Mouse (Mus musculus): ENCODE data around the gene Tor3a.

The Tor3a gene

DNA sequence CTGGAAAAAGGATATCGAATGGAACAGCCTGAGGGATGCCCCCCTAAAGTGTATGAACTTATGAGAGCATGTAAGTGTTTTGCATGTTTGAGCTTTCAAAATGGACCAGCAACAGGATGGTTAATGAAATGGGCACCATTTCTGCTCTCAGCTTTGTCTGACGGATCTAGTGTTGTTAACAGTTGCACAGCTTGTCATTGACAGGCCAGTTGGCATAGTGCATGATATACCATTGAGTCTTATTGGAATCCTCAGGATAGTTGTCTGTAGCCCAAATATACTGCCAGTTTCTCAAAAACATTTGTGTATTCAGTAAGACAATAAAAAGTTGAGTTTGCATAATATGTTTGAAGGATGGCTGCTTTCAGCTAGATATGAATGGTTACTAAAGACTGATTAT lies 39.0 kb downstream of the Tor3a start:
- DNase-seq (ENCODE audit: low spot score in 2 of 2) = no peak

DNA sequence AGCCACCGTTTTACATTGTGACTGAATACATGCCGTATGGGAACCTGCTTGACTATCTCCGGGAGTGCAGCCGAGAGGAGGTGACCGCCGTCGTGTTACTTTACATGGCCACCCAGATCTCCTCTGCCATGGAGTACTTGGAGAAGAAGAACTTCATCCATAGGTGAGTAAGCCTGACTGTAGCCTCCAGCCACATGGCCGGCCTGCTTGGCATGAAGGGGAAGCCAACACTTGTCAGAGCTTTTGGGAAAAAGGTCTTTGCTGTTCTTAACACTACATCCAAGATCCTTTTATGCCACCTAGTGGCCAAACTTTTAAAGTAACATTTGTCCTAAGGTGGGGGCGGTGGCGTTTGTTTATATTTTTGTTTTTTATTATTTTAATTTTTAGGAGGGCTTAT lies 41.1 kb downstream of the Tor3a start:
- peak in 1 of 2 experiments; percentile 34 for DNase-seq (ENCODE audit: low spot score in 2 of 2)

DNA sequence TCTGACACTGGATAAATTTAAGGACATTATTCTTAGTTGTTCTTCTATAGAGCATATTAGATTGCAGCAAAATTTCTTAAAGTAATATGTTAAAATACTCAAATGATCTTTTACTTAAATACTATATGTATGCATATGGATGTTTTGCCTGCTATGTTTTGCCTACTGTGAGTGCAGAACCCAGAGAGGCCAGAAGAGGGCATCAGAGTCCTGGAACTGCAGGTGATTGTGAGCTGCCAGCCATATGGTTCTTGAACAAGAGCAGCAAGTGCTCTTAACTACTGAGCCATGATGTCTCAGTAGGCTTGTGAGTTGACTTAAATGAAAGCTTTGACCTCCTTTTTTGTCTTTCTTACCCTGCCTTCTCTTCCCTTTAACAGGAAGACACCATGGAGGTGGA lies 43.2 kb downstream of the Tor3a start:
- DNase-seq (ENCODE audit: low spot score in 2 of 2) = no peak

DNA sequence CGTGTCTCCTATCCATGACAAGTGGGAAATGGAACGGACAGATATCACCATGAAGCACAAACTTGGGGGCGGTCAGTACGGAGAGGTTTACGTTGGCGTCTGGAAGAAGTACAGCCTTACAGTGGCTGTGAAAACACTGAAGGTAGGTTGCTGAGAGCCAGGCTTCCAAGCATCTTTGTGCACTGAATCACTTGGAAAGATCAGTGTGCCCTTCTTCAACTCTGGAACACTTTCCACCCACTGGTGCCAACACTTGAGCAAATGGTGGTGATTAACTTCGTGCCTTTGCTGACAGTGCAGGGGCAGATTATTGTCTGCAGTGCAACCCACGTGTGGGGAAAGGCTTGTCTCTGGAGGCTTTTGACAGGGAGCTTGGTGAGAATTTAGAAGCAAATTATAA lies 44.2 kb downstream of the Tor3a start:
- peak; percentile 41 to 84 for DNase-seq (ENCODE audit: low spot score in 2 of 2)

DNA sequence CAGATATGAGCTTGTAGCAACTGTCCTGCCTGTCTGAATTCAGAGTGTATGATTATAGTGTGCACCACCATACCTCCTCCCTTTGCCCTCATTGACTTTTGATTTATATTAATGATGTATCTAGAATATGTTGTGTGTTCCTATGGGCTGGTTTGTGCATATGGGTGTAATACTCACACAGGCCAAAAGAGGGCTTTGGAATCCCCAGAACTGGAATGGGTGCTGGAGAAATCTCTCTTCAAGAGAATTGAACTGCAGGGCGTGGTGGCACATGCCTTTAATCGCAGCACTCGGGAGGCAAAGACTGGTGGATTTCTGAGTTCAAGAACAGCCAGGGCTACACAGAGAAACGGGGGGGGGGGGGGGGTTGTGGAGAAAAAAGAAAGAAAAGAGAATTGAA lies 47.4 kb downstream of the Tor3a start:
- DNase-seq (ENCODE audit: low spot score in 2 of 2) = no peak

- no peak for DNase-seq (ENCODE audit: low spot score in 2 of 2)
These were observed 49.9 kb downstream of the Tor3a start for GRCm38 (mm10) chr1:156624231-156624630.

DNA sequence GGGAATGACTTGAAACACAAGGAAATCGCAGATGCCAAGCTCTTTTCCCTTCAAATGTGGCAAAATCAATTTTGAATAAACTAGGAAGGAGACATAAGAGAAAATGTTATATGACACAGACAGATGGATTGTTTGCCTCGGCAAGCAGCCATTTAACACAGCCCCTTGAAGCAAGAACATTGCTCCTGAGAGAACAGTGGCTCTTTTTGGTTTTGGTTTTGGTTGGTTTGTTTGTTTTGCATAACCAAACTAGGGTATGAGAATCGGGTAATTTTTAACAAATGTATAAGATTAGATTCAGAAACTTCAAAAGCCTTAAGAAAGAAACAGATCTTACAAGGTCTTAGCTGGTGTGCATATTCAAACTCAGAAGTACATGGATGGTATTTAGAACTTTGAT lies 53.2 kb downstream of the Tor3a start:
- no peak for DNase-seq (ENCODE audit: low spot score in 2 of 2)

- DNase-seq (ENCODE audit: low spot score in 2 of 2) = no peak
These were observed 53.8 kb downstream of the Tor3a start for GRCm38 (mm10) chr1:156620292-156620909.

DNA sequence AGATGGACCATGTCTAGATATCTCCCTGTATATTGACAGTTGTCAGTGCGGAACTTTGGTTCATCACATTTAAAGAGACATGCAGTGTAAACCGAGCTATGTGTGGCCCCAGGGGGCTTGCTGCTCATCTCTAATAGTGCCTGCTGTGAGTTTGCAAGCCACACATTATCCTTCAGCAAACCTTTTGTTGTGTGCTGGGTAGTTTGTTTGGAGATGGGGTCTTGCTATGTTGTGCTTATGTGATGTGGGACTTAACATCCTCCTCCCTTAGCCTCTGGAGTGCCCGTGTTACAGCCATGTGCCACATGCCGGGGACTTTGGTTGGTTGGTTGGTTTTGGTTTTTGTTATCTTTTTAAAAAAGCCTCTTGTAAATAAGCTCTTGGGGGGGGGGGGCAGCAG lies 56.3 kb downstream of the Tor3a start:
- DNase-seq (ENCODE audit: low spot score in 2 of 2) = no peak

- no peak for DNase-seq (ENCODE audit: low spot score in 2 of 2)
These were observed 57.1 kb downstream of the Tor3a start for GRCm38 (mm10) chr1:156616989-156617598.

- peak in 1 of 2 experiments; percentile 39 for DNase-seq (ENCODE audit: low spot score in 2 of 2)
These were observed 58.6 kb downstream of the Tor3a start for GRCm38 (mm10) chr1:156615381-156616133.

- no peak for DNase-seq (ENCODE audit: low spot score in 2 of 2)
These were observed 59.4 kb downstream of the Tor3a start for GRCm38 (mm10) chr1:156614710-156615109.

DNA sequence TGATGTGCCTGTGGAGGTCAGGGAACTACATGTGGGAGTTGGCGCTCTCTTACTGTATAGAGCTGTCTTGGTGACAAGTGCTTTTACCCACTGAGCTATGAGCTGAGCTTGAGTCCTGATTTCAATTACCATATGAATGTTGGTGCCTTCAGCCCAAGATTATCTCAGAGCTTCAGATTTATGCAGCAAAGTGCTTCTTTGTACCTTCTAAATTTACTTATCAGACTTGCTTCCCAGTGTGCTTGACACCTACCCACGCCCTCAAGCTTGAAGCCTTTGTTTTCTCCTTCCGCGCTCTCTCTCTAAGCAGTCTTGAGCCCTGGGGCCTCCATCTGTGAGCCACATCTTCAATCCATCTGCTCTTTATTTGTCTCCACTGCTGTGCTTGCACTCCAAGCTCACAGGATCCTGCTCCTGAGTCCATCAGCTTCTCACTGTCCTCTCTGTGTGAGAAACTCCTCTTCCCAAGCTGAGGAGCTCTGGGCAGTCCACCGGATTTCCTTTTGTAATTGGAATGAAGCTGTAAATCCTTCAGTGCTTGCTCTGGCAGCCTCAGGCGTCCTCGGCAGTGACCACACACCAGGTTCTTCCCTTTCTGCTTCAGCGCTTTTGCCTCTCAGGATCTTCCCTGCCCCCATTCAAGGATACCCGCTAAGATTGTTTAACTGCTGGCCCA lies 60.2 kb downstream of the Tor3a start:
- DNase-seq (ENCODE audit: low spot score in 2 of 2) = peak; percentile 66 to 73

- no peak for DNase-seq (ENCODE audit: low spot score in 2 of 2)
These were observed 63.9 kb downstream of the Tor3a start for GRCm38 (mm10) chr1:156610257-156610656.

DNA sequence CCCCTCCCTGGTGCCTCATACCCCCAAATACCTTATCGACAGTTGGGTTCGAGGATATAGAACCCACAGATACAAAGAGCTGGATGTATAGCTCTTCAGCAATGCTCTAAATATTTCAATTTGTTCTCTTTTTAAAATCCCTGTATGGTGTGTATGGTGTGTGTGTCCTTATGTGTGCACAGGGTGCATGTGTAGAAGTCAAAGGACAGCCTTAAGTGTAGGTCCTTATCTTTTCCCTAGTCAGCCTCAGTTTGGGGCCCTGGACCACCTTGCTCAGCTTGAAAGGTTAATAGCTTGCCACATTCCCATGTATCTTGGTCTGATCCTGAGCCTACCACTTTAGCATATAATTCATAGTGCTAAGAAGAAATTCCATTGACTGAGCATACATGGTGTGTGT lies 65.7 kb downstream of the Tor3a start:
- DNase-seq (ENCODE audit: low spot score in 2 of 2) = no peak

GRCm38 (mm10) chr1:156605940-156606339 lies 68.2 kb downstream of the Tor3a start:
- DNase-seq (ENCODE audit: low spot score in 2 of 2) = no peak

DNA sequence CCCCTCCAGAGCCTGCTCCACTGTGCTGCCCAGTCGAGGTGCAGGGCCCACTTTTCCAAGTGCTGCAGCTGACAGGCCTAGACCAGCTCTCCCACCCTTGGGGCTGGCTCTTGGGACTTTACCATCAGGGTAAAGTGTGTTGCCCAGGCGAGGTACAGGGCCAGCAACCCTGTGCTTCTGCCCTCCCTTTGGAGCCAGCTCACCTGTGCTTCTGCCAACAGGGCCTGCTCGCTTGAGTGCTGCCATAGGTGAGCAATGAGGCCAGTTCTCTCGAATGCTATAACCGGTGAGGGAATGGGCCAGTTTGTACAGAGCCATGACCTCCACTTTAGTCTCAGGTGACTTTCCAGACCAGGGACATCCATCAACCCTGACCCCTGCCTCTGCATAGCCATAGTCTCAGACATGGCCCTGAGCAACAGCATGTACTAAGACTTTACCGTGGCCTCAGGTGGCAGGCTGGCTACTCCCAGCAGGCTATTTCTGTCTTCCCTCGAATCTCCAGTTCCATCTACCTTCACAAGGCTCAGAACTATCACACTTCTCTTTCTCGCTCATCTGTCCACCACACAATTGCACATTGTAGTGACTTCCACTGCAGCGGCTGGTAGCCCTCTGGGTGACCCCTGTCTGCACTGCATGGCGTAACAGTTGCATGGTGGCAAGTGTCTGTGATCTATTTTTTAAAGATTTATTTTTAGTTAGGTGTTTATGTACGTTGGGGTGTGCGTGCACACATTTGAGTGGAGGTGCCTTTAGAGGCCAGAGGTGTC lies 68.9 kb downstream of the Tor3a start:
- no peak for DNase-seq (ENCODE audit: low spot score in 2 of 2)
